Comparison of ENCODE assay signal across 19 mouse cellular contexts in the genomic region with DNA sequence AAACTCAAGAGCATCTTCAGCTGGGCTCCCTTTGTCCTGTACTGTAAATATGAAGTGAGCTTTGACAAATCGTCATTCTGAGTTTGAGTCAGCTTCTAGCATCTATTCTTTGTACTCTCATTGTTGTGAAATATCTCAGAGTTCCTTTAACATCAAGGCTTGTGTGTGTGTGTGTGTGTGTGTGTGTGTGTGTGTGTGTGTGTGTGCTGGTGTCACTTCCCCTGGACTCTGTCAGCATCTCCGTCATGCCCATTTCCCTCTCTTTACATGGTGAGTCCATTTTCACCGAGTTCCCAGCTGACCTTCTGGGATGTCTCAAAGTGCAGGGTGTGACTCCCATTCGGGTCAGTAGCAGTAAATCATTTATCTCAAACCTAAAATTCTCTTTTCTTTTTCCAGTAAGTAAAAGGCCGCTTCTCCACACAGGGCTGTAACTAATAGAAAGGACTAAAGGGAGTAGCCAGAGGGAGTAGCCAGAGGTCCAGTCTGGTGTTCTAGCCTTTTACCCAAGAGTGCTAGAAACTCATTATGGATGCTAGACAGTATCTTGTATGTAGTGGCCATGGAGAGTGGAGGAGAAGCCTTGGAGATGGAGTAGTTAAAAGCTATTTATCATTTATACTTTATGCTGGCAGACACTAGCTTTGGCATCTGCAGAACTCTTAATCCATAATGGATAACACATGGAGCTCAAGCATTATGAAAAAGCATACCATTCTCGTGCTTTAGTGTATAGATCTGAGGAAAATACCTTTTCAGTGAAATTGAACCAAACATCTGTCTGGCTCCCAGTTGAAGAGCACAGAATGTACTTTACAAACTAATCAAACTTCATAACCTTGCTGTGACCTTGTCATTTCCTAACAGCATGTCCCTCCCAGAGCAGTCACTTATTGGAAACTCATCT.
DNase-seq lines count a peak whose midpoint lies in the region; ATAC-seq and TF ChIP-seq lines count a peak whose summit lies in the region.
"Had no signal": no experiment of that assay in that cellular context is flagged by ENCODE, and none has a peak within 500 bp of the region (broad histone marks: within the 10 kb centered on the region; RNA-seq: fewer than 3 reads in every experiment).

No protein-coding gene starts in this region.

- no peak overlapping the region for H3K4me3 ChIP-seq in kidney, adult 2 months (ENCODE audit: insufficient read depth, low read depth, low read length)
- no peak overlapping the region for H3K4me3 ChIP-seq in midbrain, embryonic 11.5 days (ENCODE audit: low read depth, low read length)
- no peak overlapping the region for H3K4me3 ChIP-seq in midbrain, embryonic 13.5 days (replicated peaks)
- no peak overlapping the region for H3K4me3 ChIP-seq in macrophage (ENCODE audit: inconsistent target)
- H3K4me3 ChIP-seq: erythroblast, embryonic 14.5 days; forebrain, embryonic 13.5 days; heart, embryonic 10.5 days; layer of hippocampus, adult 2 months had no signal

- no peaks in the 10 kb centered on the region for H3K27me3 ChIP-seq in kidney, adult 2 months (replicated peaks; ENCODE audit: control insufficient read depth, insufficient read depth, low read length)
- no peaks in the 10 kb centered on the region for H3K27me3 ChIP-seq in midbrain, embryonic 11.5 days (ENCODE audit: control insufficient read depth, insufficient read depth, low read length)
- H3K27me3 ChIP-seq in midbrain, embryonic 13.5 days, result no peaks in the 10 kb centered on the region
- H3K27me3 ChIP-seq: forebrain, embryonic 13.5 days had no signal

- H3K4me2 ChIP-seq in midbrain, embryonic 11.5 days, result no peak overlapping the region
- H3K4me2 ChIP-seq in midbrain, embryonic 13.5 days (replicated peaks), result no peak overlapping the region
- H3K4me2 ChIP-seq: forebrain, embryonic 13.5 days had no signal

- H3K79me2 ChIP-seq in macrophage (ENCODE audit: inconsistent target), result no peaks in the 10 kb centered on the region

- no peak overlapping the region for H3K27ac ChIP-seq in kidney, adult 2 months (ENCODE audit: insufficient read depth, low read depth, low read length)
- H3K27ac ChIP-seq in midbrain, embryonic 11.5 days (ENCODE audit: low read depth, low read length), result no peak overlapping the region
- no peak overlapping the region for H3K27ac ChIP-seq in midbrain, embryonic 13.5 days
- 0 out of 2 replicates have a peak overlapping the region, but pooled peaks have one; percentile 19 for H3K27ac ChIP-seq in macrophage
- H3K27ac ChIP-seq: forebrain, embryonic 13.5 days; heart, embryonic 10.5 days; layer of hippocampus, adult 2 months; liver, embryonic 14.5 days had no signal

- intact Hi-C loops in left cerebral cortex, postnatal 36 days (cut with DNase I), result no loop called here

- no peaks in the 10 kb centered on the region for H3K36me3 ChIP-seq in kidney, adult 2 months (ENCODE audit: control insufficient read depth, insufficient read depth, low read length)
- no peaks in the 10 kb centered on the region for H3K36me3 ChIP-seq in midbrain, embryonic 11.5 days (ENCODE audit: control insufficient read depth, insufficient read depth, low read length)
- no peaks in the 10 kb centered on the region for H3K36me3 ChIP-seq in midbrain, embryonic 13.5 days
- no peaks in the 10 kb centered on the region for H3K36me3 ChIP-seq in macrophage (ENCODE audit: inconsistent target)
- H3K36me3 ChIP-seq: heart, embryonic 10.5 days had no signal

- no peaks in the 10 kb centered on the region for H3K4me1 ChIP-seq in kidney, adult 2 months (ENCODE audit: control insufficient read depth, insufficient read depth, low read length)
- H3K4me1 ChIP-seq in midbrain, embryonic 11.5 days (ENCODE audit: control insufficient read depth, insufficient read depth, low read length), result no peaks in the 10 kb centered on the region
- H3K4me1 ChIP-seq in midbrain, embryonic 13.5 days (replicated peaks), result no peaks in the 10 kb centered on the region
- H3K4me1 ChIP-seq: forebrain, embryonic 13.5 days; heart, embryonic 10.5 days had no signal

- H3K9ac ChIP-seq in midbrain, embryonic 11.5 days (ENCODE audit: low read length), result no peak overlapping the region
- H3K9ac ChIP-seq in midbrain, embryonic 13.5 days (replicated peaks), result no peak overlapping the region
- H3K9ac ChIP-seq: forebrain, embryonic 13.5 days; liver, embryonic 14.5 days had no signal

- 41% methylated on average over 6 of the region's 6 CpGs for WGBS in kidney, adult 2 months
- WGBS in midbrain, embryonic 11.5 days, result 87% methylated on average over 6 of the region's 6 CpGs
- 89% methylated on average over 6 of the region's 6 CpGs for WGBS in midbrain, embryonic 13.5 days
- 51% methylated on average over 6 of the region's 6 CpGs for WGBS in macrophage (ENCODE audit: missing documents)

- no peaks in the 10 kb centered on the region for H3K9me3 ChIP-seq in midbrain, embryonic 11.5 days (ENCODE audit: control insufficient read depth, low read length)
- H3K9me3 ChIP-seq in midbrain, embryonic 13.5 days, result no peaks in the 10 kb centered on the region
- H3K9me3 ChIP-seq: forebrain, embryonic 13.5 days; heart, embryonic 10.5 days had no signal

- TF ChIP-seq POLR2A in kidney, adult 2 months (IDR thresholded peaks at IDR 0.05; ENCODE audit: low read depth, low read length), result no peak

- no peak for ATAC-seq in midbrain, embryonic 11.5 days (ENCODE audit: low FRiP score)
- ATAC-seq in midbrain, embryonic 13.5 days, result no peak
- ATAC-seq: forebrain, embryonic 13.5 days had no signal

- peak; percentile 29 for DNase-seq in kidney, adult 2 months
- DNase-seq in kidney, adult 18-20 months, result no peak
- DNase-seq in midbrain, embryonic 11.5 days (ENCODE audit: low spot score, missing footprints), result peak; percentile 41
- DNase-seq in urinary bladder, adult 18-20 months (ENCODE audit: low spot score in 2 of 2), result no peak
- DNase-seq in left cerebral cortex, postnatal 36 days (ENCODE audit: low spot score in 2 of 2), result no peak
- DNase-seq: adrenal gland, postnatal 36 days; B cell, adult 2 months; cerebellum, adult 11-12 months; cerebellum, postnatal 14 days; gastrocnemius, postnatal 25 days; right cerebral cortex, adult 18-20 months; thymus, postnatal 25 days had no signal

- TF ChIP-seq CTCF in kidney, adult 2 months (conservative IDR thresholded peaks at IDR 0.05; ENCODE audit: insufficient read depth, insufficient read length, low read depth, low read length), result no peak

Comparison
In these comparisons a context has a peak if more than half of its experiments do, and no peak if none do; other contexts are left out.
1. DNase-seq: peak in kidney, adult 2 months (single experiment) and midbrain, embryonic 11.5 days (single experiment); none in kidney, adult 18-20 months (single experiment), urinary bladder, adult 18-20 months (0 of 2) and left cerebral cortex, postnatal 36 days (0 of 2).